Comparison of ENCODE assay signal across 28 mouse cellular contexts in the genomic region with DNA sequence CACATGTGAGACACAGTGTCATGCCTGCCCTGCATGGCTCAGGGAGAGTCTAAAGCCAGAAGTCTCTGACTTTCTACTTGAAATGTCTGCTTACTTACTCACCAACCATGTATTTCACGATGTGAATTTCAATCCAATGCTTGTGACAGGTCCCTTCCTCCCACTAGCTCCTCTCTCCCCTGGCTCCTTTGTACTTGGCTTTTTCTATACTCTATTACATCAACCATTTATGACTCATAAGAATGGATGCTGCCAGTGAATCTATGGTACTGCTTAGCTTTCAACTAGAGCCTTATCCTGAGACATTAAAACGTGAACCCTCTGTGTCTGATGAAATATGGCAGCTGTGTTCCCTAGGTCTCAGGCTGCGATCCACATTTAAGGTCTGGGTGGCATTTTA. TPM values are rescaled to one million over a fixed set of nuclear protein-coding genes. Genes with fewer than 3 reads are reported as not detected.
A peak's percentile ranks its signal among the peaks of the same experiment; 100 is the strongest.
DNase-seq lines count a peak whose midpoint lies in the region; ATAC-seq and TF ChIP-seq lines count a peak whose summit lies in the region.
"Had no signal": no experiment of that assay in that cellular context is flagged by ENCODE, and none has a peak within 500 bp of the region (broad histone marks: within the 10 kb centered on the region; RNA-seq: fewer than 3 reads in every experiment).

No protein-coding gene starts in this region.

- H3K27me3 ChIP-seq in liver, embryonic 12.5 days (replicated peaks), result no peaks in the 10 kb centered on the region
- H3K27me3 ChIP-seq: forebrain, embryonic 15.5 days; heart, embryonic 13.5 days; hindbrain, embryonic 12.5 days had no signal

- H3K27ac ChIP-seq in layer of hippocampus, adult 2 months, result peak overlapping the region; percentile 85
- H3K27ac ChIP-seq in liver, embryonic 12.5 days, result no peak overlapping the region
- H3K27ac ChIP-seq: embryonic facial prominence, embryonic 10.5 days; forebrain, embryonic 10.5 days; forebrain, embryonic 15.5 days; gastrocnemius, adult 2 months; heart, embryonic 13.5 days; hindbrain, embryonic 12.5 days had no signal

- peak; percentile 23 to 39 for DNase-seq in layer of hippocampus, adult 2 months (ENCODE audit: low spot score in 2 of 2)
- no peak for DNase-seq in layer of hippocampus, postnatal 25 days (ENCODE audit: extremely low spot score in 1 of 2, low spot score in 1 of 2)
- DNase-seq in Muller cell, postnatal 12 days (ENCODE audit: inconsistent ontology term), result peak; percentile 6
- peak; percentile 81 for DNase-seq in brain, adult 2 months (ENCODE audit: low read depth, low spot score)
- DNase-seq in spleen, postnatal 14 days (ENCODE audit: low spot score in 2 of 2), result no peak
- DNase-seq in kidney, adult 18-20 months, result no peak
- DNase-seq: adrenal gland, adult 8-10 months; adrenal gland, postnatal 36 days; B cell, adult 2 months; cerebellum, adult 11 months; cerebellum, adult 8-10 months; cerebellum, postnatal 25 days; gastrocnemius, adult 2 months; gastrocnemius, postnatal 25 days; heart, postnatal 4 days had no signal

- no peak for TF ChIP-seq CTCF in layer of hippocampus, adult 2 months (conservative IDR thresholded peaks at IDR 0.05)

- H3K9me3 ChIP-seq in liver, embryonic 12.5 days (replicated peaks), result no peaks in the 10 kb centered on the region
- H3K9me3 ChIP-seq: embryonic facial prominence, embryonic 10.5 days; forebrain, embryonic 10.5 days; forebrain, embryonic 15.5 days; G1E; heart, embryonic 13.5 days; hindbrain, embryonic 12.5 days had no signal

- no peak overlapping the region for H3K4me2 ChIP-seq in liver, embryonic 12.5 days
- H3K4me2 ChIP-seq: forebrain, embryonic 15.5 days; heart, embryonic 13.5 days; hindbrain, embryonic 12.5 days had no signal

- H3K4me1 ChIP-seq in liver, embryonic 12.5 days, result no peaks in the 10 kb centered on the region
- H3K4me1 ChIP-seq: forebrain, embryonic 15.5 days; heart, embryonic 13.5 days; hindbrain, embryonic 12.5 days had no signal

- H3K9ac ChIP-seq in liver, embryonic 12.5 days, result no peak overlapping the region
- H3K9ac ChIP-seq: forebrain, embryonic 15.5 days; heart, embryonic 13.5 days; hindbrain, embryonic 12.5 days had no signal

- H3K36me3 ChIP-seq in liver, embryonic 12.5 days, result peaks cover 54% of the 10 kb centered on the region

- H3K4me3 ChIP-seq in layer of hippocampus, adult 2 months, result no peak overlapping the region
- no peak overlapping the region for H3K4me3 ChIP-seq in liver, embryonic 12.5 days
- H3K4me3 ChIP-seq: embryonic facial prominence, embryonic 10.5 days; erythroblast, embryonic 14.5 days; forebrain, embryonic 10.5 days; forebrain, embryonic 15.5 days; gastrocnemius, adult 2 months; heart, embryonic 13.5 days; hindbrain, embryonic 12.5 days had no signal

- ATAC-seq in liver, embryonic 12.5 days, result no peak
- ATAC-seq: CD4-positive, CD25-positive, alpha-beta regulatory T cell, adult 4 months; forebrain, embryonic 15.5 days; hindbrain, embryonic 16.5 days; inflammation-experienced regulatory T-cells, adult 6 months; intestine, postnatal 0 days had no signal

- WGBS in liver, embryonic 12.5 days (ENCODE audit: insufficient replicate concordance), result 77% methylated on average over 3 of the region's 3 CpGs

RNA-seq across cellular contexts. Expression of gene Cdc40, which starts 52.8 kb away (rescaled TPM):
- total RNA-seq in layer of hippocampus, adult 2 months (2021), result 10 to 100 TPM; 67.1 to 73.9 TPM
- total RNA-seq in layer of hippocampus, postnatal 25 days (2021), result 10 to 100 TPM; 48.4 to 66.4 TPM
- polyA plus RNA-seq in liver, embryonic 12.5 days (2016; fragmentation: Nextera tagmentation; extraction: Ambion mirVana), result 19.5 and 20.1 TPM in 2 replicates

RNA-seq across cellular contexts. Expression of gene Wasf1, which starts 53.0 kb away (rescaled TPM):
- total RNA-seq in layer of hippocampus, adult 2 months (2021), result 100 to 1,000 TPM; 412 to 418 TPM
- total RNA-seq in layer of hippocampus, postnatal 25 days (2021), result 100 to 1,000 TPM; 394 to 449 TPM
- 3.2 and 3.3 TPM in 2 replicates for polyA plus RNA-seq in liver, embryonic 12.5 days (2016; fragmentation: Nextera tagmentation; extraction: Ambion mirVana)
- total RNA-seq: granulocyte monocyte progenitor cell, adult 5-6 weeks had no signal

Comparison
In these comparisons a context has a peak if more than half of its experiments do, and no peak if none do; other contexts are left out.
1. DNase-seq: peak in layer of hippocampus, adult 2 months (2 of 2), Muller cell, postnatal 12 days (single experiment) and brain, adult 2 months (single experiment); none in layer of hippocampus, postnatal 25 days (0 of 2), spleen, postnatal 14 days (0 of 2) and kidney, adult 18-20 months (single experiment).